Mouse (Mus musculus) frontal cortex, postnatal 10 days (tissue): ENCODE results near the gene Nusap1.
"Not testable (repeated sequence)": the region's sequence is repeated elsewhere in the genome, so short reads cannot be mapped to it uniquely, and the experiment has no call there.

Source experiments
- DNase-seq, 2 experiments: peaks; one replicate each; pipeline ENCODE4 v3.0.0; 2022; ENCODE audit warnings: low spot score in 2 of 2, mixed read lengths in 1 of 2

Nusap1 gene

GRCm38 (mm10) chr2:119644254-119644653 is 26.2 kb downstream of the Nusap1 start:
- no peak for DNase-seq

- peak; percentile 53 to 76 for DNase-seq
These were observed 44.4 kb downstream of the Nusap1 start, which contains the start of gene Ndufaf1 for GRCm38 (mm10) chr2:119662220-119663182. Ndufaf1 (minus strand) TSS chr2:119662827.

GRCm38 (mm10) chr2:119665744-119666143 is 47.6 kb downstream of the Nusap1 start:
- not testable (repeated sequence) for DNase-seq

- DNase-seq = no peak
These were observed 50.9 kb downstream of the Nusap1 start for GRCm38 (mm10) chr2:119669010-119669409.

- DNase-seq = peak; percentile 85 to 94
These were observed 56.6 kb downstream of the Nusap1 start, which contains the start of gene Rtf1 for GRCm38 (mm10) chr2:119674525-119675214. Rtf1 (plus strand) TSS chr2:119675068.

GRCm38 (mm10) chr2:119675215-119675784 is 57.2 kb downstream of the Nusap1 start:
- no peak for DNase-seq

GRCm38 (mm10) chr2:119675831-119676230 is 57.7 kb downstream of the Nusap1 start:
- no peak for DNase-seq

- DNase-seq = no peak
These were observed 65.6 kb downstream of the Nusap1 start for GRCm38 (mm10) chr2:119683706-119684105.

GRCm38 (mm10) chr2:119692003-119692701 is 74.1 kb downstream of the Nusap1 start:
- DNase-seq = no peak

GRCm38 (mm10) chr2:119694826-119695225 is 76.7 kb downstream of the Nusap1 start:
- DNase-seq = no peak

GRCm38 (mm10) chr2:119696111-119696510 is 78.0 kb downstream of the Nusap1 start:
- DNase-seq = no peak

GRCm38 (mm10) chr2:119698472-119698871 is 80.4 kb downstream of the Nusap1 start:
- no peak for DNase-seq

- DNase-seq = no peak
These were observed 81.9 kb downstream of the Nusap1 start for GRCm38 (mm10) chr2:119699962-119700361.
